Mouse (Mus musculus): ENCODE measurements around the gene Olfr718-ps1. TPM values are rescaled to one million over a fixed set of nuclear protein-coding genes. Genes with fewer than 3 reads are reported as not detected.

Olfr718-ps1 gene
- total RNA-seq, 1 experiment = 0.36 TPM

DNA sequence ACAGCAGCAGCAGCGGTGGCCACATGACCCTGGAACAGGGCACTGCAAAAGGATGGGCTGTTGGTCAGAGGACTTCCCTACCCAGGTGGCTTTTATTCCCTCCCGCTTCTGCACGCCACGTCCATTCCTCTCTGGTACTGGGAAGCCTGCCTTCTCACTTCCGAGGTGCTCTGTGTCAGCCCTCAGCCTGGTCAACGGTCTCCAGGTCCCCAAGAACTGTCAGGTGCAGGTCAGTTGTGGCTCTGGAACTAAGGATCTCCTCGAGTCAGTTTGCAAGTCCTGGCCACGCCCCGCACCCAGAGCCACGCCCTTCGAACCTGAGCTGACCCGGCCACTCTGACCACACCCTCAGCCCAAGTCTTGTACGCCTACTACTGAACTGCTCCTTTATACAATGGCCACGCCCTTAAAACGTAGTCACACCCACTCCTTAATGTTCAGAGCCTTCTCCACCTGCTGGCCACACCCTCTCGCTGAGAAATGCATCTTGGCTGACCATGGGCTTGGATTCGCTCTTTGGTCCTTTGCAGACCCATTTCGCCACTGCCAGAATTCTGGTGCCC, 18.2 kb upstream of the Olfr718-ps1 start:
- H3K9me3 ChIP-seq (ENCODE audit: control insufficient read depth, insufficient read depth, low read depth, low read length) = no peaks in the 10 kb centered on the region
- peak overlapping the region; percentile 22 to 43 for H3K4me3 ChIP-seq (ENCODE audit: insufficient read depth in 1 of 2, low read depth in 1 of 2, low read length in 2 of 2, poor library complexity in 1 of 2, severe bottlenecking in 1 of 2)
- no peaks in the 10 kb centered on the region for H3K36me3 ChIP-seq (ENCODE audit: control insufficient read depth, insufficient read depth, low read length, poor library complexity, severe bottlenecking)
- no peak overlapping the region for H3K27ac ChIP-seq (ENCODE audit: insufficient read depth, low read depth, low read length, poor library complexity, severe bottlenecking)
- in situ Hi-C loops (cut with MboI; ENCODE audit: low sequenced_read_pairs in 2 of 2, unreplicated experiment in 2 of 2) = no loop called here
- no peak for TF ChIP-seq ZNF384 (IDR thresholded peaks at IDR 0.05; ENCODE audit: low read depth, low read length)
- peak; percentile 58 for DNase-seq (ENCODE audit: low read depth, low spot score)
- H3K9ac ChIP-seq (ENCODE audit: insufficient read depth, low read depth, low read length, poor library complexity, severe bottlenecking) = no peak overlapping the region
- peaks cover 2 to 11% of the 10 kb centered on the region in 2 experiments; a peak in 2 of 4 replicates for H3K4me1 ChIP-seq (ENCODE audit: control insufficient read depth in 2 of 2, insufficient read depth in 2 of 2, low read length in 2 of 2, poor library complexity in 1 of 2)

DNA sequence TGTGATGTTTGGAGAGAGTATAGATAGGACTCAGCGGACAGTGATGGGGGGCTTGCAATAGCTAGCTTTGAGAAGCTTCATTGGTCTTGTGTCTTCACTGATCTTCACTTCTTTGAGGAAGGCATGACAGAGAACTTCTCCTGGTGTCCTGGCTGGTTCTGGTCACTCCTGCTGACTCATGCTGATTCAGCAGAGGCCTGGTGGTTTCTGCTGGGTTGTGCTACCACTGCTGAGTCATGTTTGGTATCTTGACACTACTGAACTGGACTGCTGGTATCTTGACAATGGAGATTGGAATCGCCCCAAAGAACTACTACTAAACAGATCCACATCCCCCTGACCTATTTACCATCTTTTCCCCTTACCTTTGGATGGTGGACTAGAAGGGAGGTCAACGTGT, 8.2 kb upstream of the Olfr718-ps1 start:
- TF ChIP-seq MAFK (IDR thresholded peaks at IDR 0.05; ENCODE audit: insufficient read depth, low read depth, low read length) = peak; percentile 84
- TF ChIP-seq ZNF384 (IDR thresholded peaks at IDR 0.05; ENCODE audit: low read depth, low read length) = no peak
- DNase-seq (ENCODE audit: low read depth, low spot score) = no peak
- Histone ChIP-seq H3K4me1 (ENCODE audit: control insufficient read depth in 2 of 2, insufficient read depth in 2 of 2, low read length in 2 of 2, poor library complexity in 1 of 2) (no peaks in the 10 kb centered on the region), H3K9me3 (ENCODE audit: control insufficient read depth, insufficient read depth, low read depth, low read length) (no peaks in the 10 kb centered on the region), H3K36me3 (ENCODE audit: control insufficient read depth, insufficient read depth, low read length, poor library complexity, severe bottlenecking) (no peaks in the 10 kb centered on the region), H3K27ac (ENCODE audit: insufficient read depth, low read depth, low read length, poor library complexity, severe bottlenecking) (no peak overlapping the region), H3K9ac (ENCODE audit: insufficient read depth, low read depth, low read length, poor library complexity, severe bottlenecking) (no peak overlapping the region), H3K4me3 (ENCODE audit: insufficient read depth in 1 of 2, low read depth in 1 of 2, low read length in 2 of 2, poor library complexity in 1 of 2, severe bottlenecking in 1 of 2) (no peak overlapping the region)
- in situ Hi-C loops (cut with MboI; ENCODE audit: low sequenced_read_pairs in 2 of 2, unreplicated experiment in 2 of 2) = no loop called here

DNA sequence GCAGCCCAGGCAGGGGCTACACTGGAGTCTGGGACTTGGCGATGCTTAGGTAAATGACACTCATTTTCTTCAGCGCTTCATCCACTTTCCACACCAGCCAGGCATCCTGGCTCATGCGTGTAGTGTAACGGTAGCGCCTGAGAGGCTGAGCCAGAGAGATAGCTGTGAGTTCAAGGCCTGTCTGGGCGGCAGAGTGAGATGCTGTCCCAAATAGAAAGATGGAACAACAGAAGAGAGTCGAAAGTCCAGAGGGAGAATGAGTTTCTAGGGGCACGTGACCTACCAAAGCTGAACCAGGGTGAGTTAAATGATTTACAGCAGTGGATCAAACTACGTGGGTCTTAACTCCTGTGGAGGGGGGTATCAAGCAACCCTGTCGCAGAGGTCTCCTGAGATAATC, 6.4 kb upstream of the Olfr718-ps1 start:
- H3K9me3 ChIP-seq (ENCODE audit: control insufficient read depth, insufficient read depth, low read depth, low read length) = no peaks in the 10 kb centered on the region
- TF ChIP-seq HCFC1 (IDR thresholded peaks at IDR 0.05; ENCODE audit: borderline replicate concordance, insufficient read depth, low read length) (no peak), ZC3H11A (IDR thresholded peaks at IDR 0.05; ENCODE audit: borderline replicate concordance, low read depth, low read length) (no peak)
- DNase-seq (ENCODE audit: low read depth, low spot score) = no peak
- no peak overlapping the region for H3K4me3 ChIP-seq (ENCODE audit: insufficient read depth in 1 of 2, low read depth in 1 of 2, low read length in 2 of 2, poor library complexity in 1 of 2, severe bottlenecking in 1 of 2)
- H3K27ac ChIP-seq (ENCODE audit: insufficient read depth, low read depth, low read length, poor library complexity, severe bottlenecking) = no peak overlapping the region
- H3K36me3 ChIP-seq (ENCODE audit: control insufficient read depth, insufficient read depth, low read length, poor library complexity, severe bottlenecking) = no peaks in the 10 kb centered on the region
- H3K9ac ChIP-seq (ENCODE audit: insufficient read depth, low read depth, low read length, poor library complexity, severe bottlenecking) = no peak overlapping the region
- in situ Hi-C loops (cut with MboI; ENCODE audit: low sequenced_read_pairs in 2 of 2, unreplicated experiment in 2 of 2) = no loop called here
- no peaks in the 10 kb centered on the region for H3K4me1 ChIP-seq (ENCODE audit: control insufficient read depth in 2 of 2, insufficient read depth in 2 of 2, low read length in 2 of 2, poor library complexity in 1 of 2)

DNA sequence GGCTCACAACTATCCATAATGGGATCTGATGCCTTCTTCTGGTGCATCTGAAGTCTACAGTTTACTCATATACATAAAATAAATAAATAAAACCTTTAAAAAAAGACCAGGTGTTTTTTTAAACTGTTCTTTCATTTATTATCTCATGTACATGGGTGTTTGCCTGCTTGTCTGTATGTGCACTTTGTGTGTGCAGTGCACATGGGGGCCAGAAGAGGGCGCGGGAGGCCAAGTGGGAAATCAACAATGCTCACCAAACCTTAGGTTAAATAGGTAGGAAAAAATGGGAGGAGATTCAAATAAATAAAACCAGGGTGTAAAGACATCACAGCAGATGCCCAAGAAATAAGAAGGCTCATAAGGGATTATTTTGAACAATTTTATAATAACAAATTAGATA, 2.7 kb upstream of the Olfr718-ps1 start:
- Histone ChIP-seq H3K4me3 (ENCODE audit: insufficient read depth in 1 of 2, low read depth in 1 of 2, low read length in 2 of 2, poor library complexity in 1 of 2, severe bottlenecking in 1 of 2) (no peak overlapping the region), H3K9me3 (ENCODE audit: control insufficient read depth, insufficient read depth, low read depth, low read length) (no peaks in the 10 kb centered on the region), H3K36me3 (ENCODE audit: control insufficient read depth, insufficient read depth, low read length, poor library complexity, severe bottlenecking) (no peaks in the 10 kb centered on the region), H3K4me1 (ENCODE audit: control insufficient read depth in 2 of 2, insufficient read depth in 2 of 2, low read length in 2 of 2, poor library complexity in 1 of 2) (no peaks in the 10 kb centered on the region), H3K9ac (ENCODE audit: insufficient read depth, low read depth, low read length, poor library complexity, severe bottlenecking) (no peak overlapping the region), H3K27ac (ENCODE audit: insufficient read depth, low read depth, low read length, poor library complexity, severe bottlenecking) (no peak overlapping the region)
- in situ Hi-C loops (cut with MboI; ENCODE audit: low sequenced_read_pairs in 2 of 2, unreplicated experiment in 2 of 2) = no loop called here
- DNase-seq (ENCODE audit: low read depth, low spot score) = no peak
- no peak for TF ChIP-seq ZNF384 (IDR thresholded peaks at IDR 0.05; ENCODE audit: low read depth, low read length)
- TF ChIP-seq MAFK (IDR thresholded peaks at IDR 0.05; ENCODE audit: insufficient read depth, low read depth, low read length) = no peak
- TF ChIP-seq CHD2 (IDR thresholded peaks at IDR 0.05; ENCODE audit: low read depth, low read length) = no peak
- no peak for TF ChIP-seq ZC3H11A (IDR thresholded peaks at IDR 0.05; ENCODE audit: borderline replicate concordance, low read depth, low read length)
- TF ChIP-seq HCFC1 (IDR thresholded peaks at IDR 0.05; ENCODE audit: borderline replicate concordance, insufficient read depth, low read length) = no peak

DNA sequence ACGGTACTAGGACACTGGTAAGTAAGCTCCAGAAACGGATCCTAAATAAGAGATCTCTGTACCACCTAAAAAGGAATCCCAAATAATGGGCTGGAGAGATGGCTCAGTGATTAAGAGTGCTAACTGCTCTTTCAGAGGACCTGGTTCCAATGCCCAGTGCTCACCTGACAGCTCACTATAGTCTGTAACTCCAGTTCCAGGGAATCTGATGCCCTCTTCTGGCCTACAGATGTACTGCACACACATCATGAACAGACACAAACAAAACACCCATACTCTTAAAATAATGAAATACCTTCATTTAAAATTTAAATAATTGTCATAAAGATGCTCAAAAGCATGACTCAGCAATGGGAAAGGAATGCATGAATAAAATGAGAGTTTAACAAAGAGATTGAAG, 2.2 kb upstream of the Olfr718-ps1 start:
- H3K9ac ChIP-seq (ENCODE audit: insufficient read depth, low read depth, low read length, poor library complexity, severe bottlenecking) = no peak overlapping the region
- H3K4me3 ChIP-seq (ENCODE audit: insufficient read depth in 1 of 2, low read depth in 1 of 2, low read length in 2 of 2, poor library complexity in 1 of 2, severe bottlenecking in 1 of 2) = no peak overlapping the region
- H3K9me3 ChIP-seq (ENCODE audit: control insufficient read depth, insufficient read depth, low read depth, low read length) = no peaks in the 10 kb centered on the region
- TF ChIP-seq ZNF384 (IDR thresholded peaks at IDR 0.05; ENCODE audit: low read depth, low read length) = no peak
- TF ChIP-seq HCFC1 (IDR thresholded peaks at IDR 0.05; ENCODE audit: borderline replicate concordance, insufficient read depth, low read length) = no peak
- TF ChIP-seq ZC3H11A (IDR thresholded peaks at IDR 0.05; ENCODE audit: borderline replicate concordance, low read depth, low read length) = no peak
- TF ChIP-seq CHD2 (IDR thresholded peaks at IDR 0.05; ENCODE audit: low read depth, low read length) = no peak
- no peak for TF ChIP-seq MAFK (IDR thresholded peaks at IDR 0.05; ENCODE audit: insufficient read depth, low read depth, low read length)
- in situ Hi-C loops (cut with MboI; ENCODE audit: low sequenced_read_pairs in 2 of 2, unreplicated experiment in 2 of 2) = no loop called here
- H3K4me1 ChIP-seq (ENCODE audit: control insufficient read depth in 2 of 2, insufficient read depth in 2 of 2, low read length in 2 of 2, poor library complexity in 1 of 2) = no peaks in the 10 kb centered on the region
- no peak overlapping the region for H3K27ac ChIP-seq (ENCODE audit: insufficient read depth, low read depth, low read length, poor library complexity, severe bottlenecking)
- no peaks in the 10 kb centered on the region for H3K36me3 ChIP-seq (ENCODE audit: control insufficient read depth, insufficient read depth, low read length, poor library complexity, severe bottlenecking)
- no peak for DNase-seq (ENCODE audit: low read depth, low spot score)
